Mouse (Mus musculus): ENCODE results near the gene Nfix. TPM values are rescaled to one million over a fixed set of nuclear protein-coding genes. Genes with fewer than 3 reads are reported as not detected.
A peak's percentile ranks its signal among the peaks of the same experiment; 100 is the strongest.
"Not testable (repeated sequence)": the region's sequence is repeated elsewhere in the genome, so short reads cannot be mapped to it uniquely, and the experiment has no call there.

Nfix gene
- polyA plus RNA-seq, 1 experiment: 65.7 TPM

DNA sequence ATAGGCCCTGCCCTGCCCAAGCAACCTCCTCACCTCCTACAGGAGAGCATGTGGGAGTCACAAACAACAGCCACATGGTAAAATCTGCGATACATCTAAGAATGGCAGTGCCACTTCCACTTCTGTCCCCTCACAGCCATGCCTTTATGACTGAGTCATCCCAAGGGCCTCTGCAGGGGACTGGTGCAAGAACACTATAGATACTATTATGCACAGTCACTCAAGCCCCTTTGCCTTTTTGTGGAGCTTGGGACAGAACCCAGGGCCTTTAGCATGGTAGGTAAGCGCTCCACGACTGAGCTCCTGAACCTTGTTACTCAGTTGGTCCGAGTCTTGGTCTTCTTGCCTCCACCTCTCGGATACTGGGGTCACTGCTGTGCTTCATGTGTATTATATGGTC lies 122.8 kb downstream of the Nfix start:
- Histone ChIP-seq H3K4me3 (no peak overlapping the region), H3K4me2 (ENCODE audit: low read depth) (no peak overlapping the region), H3K36me3 (ENCODE audit: control insufficient read depth, insufficient read depth) (peaks cover 14% of the 10 kb centered on the region), H3ac (ENCODE audit: control insufficient read depth, insufficient read length) (no peak overlapping the region), H3K79me2 (ENCODE audit: control insufficient read depth, insufficient read depth) (peaks cover 52% of the 10 kb centered on the region), H3K27me3 (ENCODE audit: control insufficient read depth, insufficient read depth, insufficient read length) (no peaks in the 10 kb centered on the region)
- no peak for TF ChIP-seq MAX (IDR thresholded peaks at IDR 0.05; ENCODE audit: low read depth)
- no peak for TF ChIP-seq TCF3 (IDR thresholded peaks at IDR 0.05; ENCODE audit: insufficient read length, low read depth)

DNA sequence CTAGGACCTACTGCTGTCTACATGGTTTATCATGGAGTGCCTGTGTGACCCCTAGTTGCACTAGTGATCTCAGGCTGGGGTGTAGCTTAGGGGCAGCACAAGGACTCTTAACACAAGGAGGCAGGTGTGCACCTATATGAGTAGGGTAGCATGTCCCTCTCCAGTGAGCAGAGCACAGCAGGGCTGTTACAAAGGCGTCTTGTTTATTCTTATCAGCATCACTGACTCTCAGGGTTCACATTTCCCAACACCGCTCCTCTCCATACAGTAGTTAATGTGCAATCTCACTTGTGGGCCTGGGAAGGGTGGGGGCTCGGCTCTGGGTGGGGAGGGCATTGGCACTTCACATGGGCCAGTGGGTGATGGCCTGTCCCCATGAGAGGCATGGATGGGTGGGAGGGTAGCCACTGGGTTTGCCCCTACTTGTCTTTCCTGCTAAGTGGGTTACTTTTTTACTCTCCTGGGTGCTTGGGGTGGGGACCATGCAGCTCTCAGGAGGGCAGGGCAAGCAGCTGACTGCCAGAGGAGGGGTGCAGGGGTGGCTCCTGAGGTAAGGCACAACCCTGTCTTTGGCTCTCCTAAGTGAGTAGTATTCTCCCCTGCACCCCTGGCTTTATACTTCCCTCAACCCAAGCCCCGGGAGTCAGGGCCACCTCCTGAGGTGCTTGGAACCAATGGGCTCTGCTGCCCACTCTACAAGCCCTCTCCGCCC lies 129.7 kb downstream of the Nfix start:
- H3K36me3 ChIP-seq (ENCODE audit: control insufficient read depth, insufficient read depth); H3K79me2 ChIP-seq (ENCODE audit: control insufficient read depth, insufficient read depth); H3K4me3 ChIP-seq; H3K4me2 ChIP-seq (ENCODE audit: low read depth); H3ac ChIP-seq (ENCODE audit: control insufficient read depth, insufficient read length); H3K27me3 ChIP-seq (ENCODE audit: control insufficient read depth, insufficient read depth, insufficient read length): not testable (repeated sequence)

DNA sequence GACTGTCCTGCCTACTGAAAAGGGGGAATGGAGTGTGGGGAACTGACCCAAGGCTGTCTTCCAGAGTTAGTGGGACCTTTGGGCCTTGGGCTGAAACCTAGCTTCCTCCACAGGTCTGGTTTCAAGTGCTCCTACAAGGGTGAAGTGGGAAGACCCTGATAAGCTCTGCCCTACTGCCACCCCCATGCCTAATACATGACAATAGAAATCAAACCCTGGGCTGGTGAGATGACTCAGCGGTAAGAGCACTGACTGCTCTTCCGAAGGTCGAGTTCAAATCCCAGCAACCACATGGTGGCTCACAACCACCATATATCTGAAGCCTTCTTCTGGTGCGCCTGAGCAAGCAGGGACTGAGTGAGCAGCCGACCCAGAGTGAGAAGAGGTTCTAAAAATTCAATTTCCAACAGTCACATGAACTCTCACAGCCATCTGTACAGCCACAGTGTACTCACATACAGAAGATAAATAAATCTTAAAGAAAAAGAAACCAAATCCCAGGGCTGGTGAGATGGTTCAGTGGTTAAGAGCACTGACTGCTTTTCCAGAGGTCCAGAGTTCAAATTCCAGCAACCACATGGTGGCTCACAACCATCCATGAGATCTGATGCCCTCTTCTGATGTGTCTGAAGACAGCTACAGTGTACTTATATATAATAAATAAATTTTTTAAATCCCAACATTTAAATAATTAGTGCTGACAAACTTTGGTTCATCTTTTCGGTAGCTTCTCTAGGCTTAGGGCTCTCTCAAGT lies 131.2 kb downstream of the Nfix start:
- Histone ChIP-seq H3K4me3 (no peak overlapping the region), H3K36me3 (ENCODE audit: control insufficient read depth, insufficient read depth) (no peaks in the 10 kb centered on the region), H3K79me2 (ENCODE audit: control insufficient read depth, insufficient read depth) (no peaks in the 10 kb centered on the region), H3K4me2 (ENCODE audit: low read depth) (no peak overlapping the region), H3K27me3 (ENCODE audit: control insufficient read depth, insufficient read depth, insufficient read length) (no peaks in the 10 kb centered on the region), H3ac (ENCODE audit: control insufficient read depth, insufficient read length) (no peak overlapping the region)
- TF ChIP-seq POLR2A (IDR thresholded peaks at IDR 0.05; ENCODE audit: insufficient read length, low read depth) (no peak), MYOG (IDR thresholded peaks at IDR 0.05; ENCODE audit: control insufficient read depth in 1 of 3, insufficient read depth in 1 of 3, insufficient read length in 2 of 3, low read depth in 2 of 3) (no peak), TCF12 (IDR thresholded peaks at IDR 0.05; ENCODE audit: insufficient read depth, poor library complexity, severe bottlenecking) (no peak)

DNA sequence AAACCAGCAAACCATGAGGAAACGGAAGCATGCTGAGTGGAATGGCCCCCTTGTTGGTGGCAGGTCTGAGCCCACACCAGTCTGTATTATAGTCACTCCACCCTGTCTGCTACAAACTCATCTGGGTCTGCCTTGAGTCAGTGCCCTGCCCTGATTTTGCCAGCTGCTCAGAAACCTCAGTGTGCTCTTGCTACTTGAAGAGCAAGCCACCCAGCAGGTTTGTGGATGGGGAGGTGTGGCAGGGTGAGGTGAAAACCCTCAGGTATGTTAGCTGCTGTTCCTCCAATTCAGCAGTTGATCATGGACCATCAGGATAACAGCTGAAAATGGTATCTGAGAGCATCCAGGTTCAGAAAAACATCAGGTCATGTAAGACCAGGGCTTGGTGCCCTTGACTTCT lies 132.1 kb downstream of the Nfix start:
- no peaks in the 10 kb centered on the region for H3K79me2 ChIP-seq (ENCODE audit: control insufficient read depth, insufficient read depth)
- H3ac ChIP-seq (ENCODE audit: control insufficient read depth, insufficient read length): no peak overlapping the region
- no peak overlapping the region for H3K4me3 ChIP-seq
- H3K27me3 ChIP-seq (ENCODE audit: control insufficient read depth, insufficient read depth, insufficient read length): no peaks in the 10 kb centered on the region
- H3K36me3 ChIP-seq (ENCODE audit: control insufficient read depth, insufficient read depth): no peaks in the 10 kb centered on the region
- peak; percentile 20 for TF ChIP-seq POLR2AphosphoS2 (IDR thresholded peaks at IDR 0.05; ENCODE audit: insufficient read length, low read depth)
- no peak for TF ChIP-seq USF1 (IDR thresholded peaks at IDR 0.05; ENCODE audit: low read depth)
- no peak overlapping the region for H3K4me2 ChIP-seq (ENCODE audit: low read depth)

DNA sequence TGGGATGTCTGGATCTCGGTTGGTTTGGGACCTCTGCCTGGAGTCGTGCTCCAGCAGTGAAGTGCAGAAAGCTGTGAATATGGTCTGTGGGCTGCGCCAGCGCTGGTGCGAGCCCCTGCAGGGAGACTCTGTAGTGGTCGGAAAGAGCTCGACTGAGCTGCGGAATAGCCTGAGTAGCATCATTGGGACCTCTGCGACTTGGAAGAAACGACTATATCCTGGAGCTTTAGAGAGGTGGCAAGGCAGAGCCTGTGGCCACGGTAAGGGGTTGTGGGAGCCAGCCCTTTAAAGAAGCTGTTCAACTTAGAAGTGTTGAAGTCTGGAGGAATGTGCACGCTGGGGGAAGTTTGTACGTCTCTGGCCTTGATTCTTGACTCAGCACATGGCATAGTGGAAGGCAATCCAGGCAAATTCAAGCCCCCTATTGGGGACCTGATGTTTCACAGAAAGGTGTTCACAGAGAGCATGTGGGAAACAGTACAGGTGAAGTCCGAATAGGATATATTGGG lies 134.7 kb downstream of the Nfix start:
- Histone ChIP-seq H3K79me2 (ENCODE audit: control insufficient read depth, insufficient read depth) (peaks cover 20% of the 10 kb centered on the region), H3K27me3 (ENCODE audit: control insufficient read depth, insufficient read depth, insufficient read length) (no peaks in the 10 kb centered on the region), H3K4me2 (ENCODE audit: low read depth) (peak overlapping the region; percentile 86), H3ac (ENCODE audit: control insufficient read depth, insufficient read length) (peak overlapping the region; percentile 22), H3K36me3 (ENCODE audit: control insufficient read depth, insufficient read depth) (no peaks in the 10 kb centered on the region), H3K4me3 (peak overlapping the region; percentile 99)
- TF ChIP-seq CEBPB (IDR thresholded peaks at IDR 0.05; ENCODE audit: insufficient read depth, poor library complexity, severe bottlenecking) (no peak), REST (IDR thresholded peaks at IDR 0.05; ENCODE audit: insufficient read depth, insufficient read length) (no peak), E2F4 (IDR thresholded peaks at IDR 0.05; ENCODE audit: insufficient read depth) (no peak), POLR2AphosphoS2 (IDR thresholded peaks at IDR 0.05; ENCODE audit: insufficient read length, low read depth) (no peak), SRF (IDR thresholded peaks at IDR 0.05; ENCODE audit: control insufficient read depth, insufficient read length, low read depth) (no peak), USF1 (IDR thresholded peaks at IDR 0.05; ENCODE audit: low read depth) (no peak), TCF12 (IDR thresholded peaks at IDR 0.05; ENCODE audit: insufficient read depth, poor library complexity, severe bottlenecking) (no peak), MYOD1 (IDR thresholded peaks at IDR 0.05; ENCODE audit: control insufficient read depth in 1 of 3, insufficient read length in 2 of 3, low read depth in 2 of 3) (no peak), MAX (IDR thresholded peaks at IDR 0.05; ENCODE audit: low read depth) (no peak), POLR2A (IDR thresholded peaks at IDR 0.05; ENCODE audit: insufficient read length, low read depth) (no peak), TCF3 (IDR thresholded peaks at IDR 0.05; ENCODE audit: insufficient read length, low read depth) (no peak), MYOG (IDR thresholded peaks at IDR 0.05; ENCODE audit: control insufficient read depth in 1 of 3, insufficient read depth in 1 of 3, insufficient read length in 2 of 3, low read depth in 2 of 3) (no peak)

Measured in myocyte (in vitro differentiated cells).